Mouse (Mus musculus) ES-E14 (cell line): ENCODE data around the gene Arl15.

Experiments used
- CHD2 ChIP-seq: IDR thresholded peaks from 2 replicates; pipeline ENCODE4 v1.6.1; 2014; ENCODE audit warnings: mild to moderate bottlenecking, low read depth, low read length, inconsistent platforms
- HCFC1 ChIP-seq: IDR thresholded peaks from 2 replicates; pipeline ENCODE4 v1.6.1; 2012; ENCODE audit warnings: low read length, inconsistent platforms, borderline replicate concordance; ENCODE audit not compliant: insufficient read depth
- ZC3H11A ChIP-seq: IDR thresholded peaks from 2 replicates; pipeline ENCODE4 v1.6.1; 2012; ENCODE audit warnings: low read depth, mild to moderate bottlenecking, inconsistent platforms, low read length, borderline replicate concordance
- ZNF384 ChIP-seq: IDR thresholded peaks from 2 replicates; pipeline ENCODE4 v1.6.1; 2012; ENCODE audit warnings: low read depth, low read length, inconsistent platforms

- no peak for TF ChIP-seq ZNF384
- TF ChIP-seq HCFC1, result no peak
- TF ChIP-seq CHD2, result no peak
- no peak for TF ChIP-seq ZC3H11A
These were observed 163.1 kb downstream of the Arl15 start for GRCm38 (mm10) chr13:113957438-113957837.
